Mouse (Mus musculus): ENCODE measurements around the gene Ift88. TPM values are rescaled to one million over a fixed set of nuclear protein-coding genes. Genes with fewer than 3 reads are reported as not detected.

Ift88 gene
- polyA plus RNA-seq (2014; fragmentation: Nextera tagmentation; extraction: Ambion mirVana), result 15.0 and 16.0 TPM in 2 replicates

GRCm38 (mm10) chr14:57423432-57424211 lies at the start of gene Ift88:
Gene Ift88, plus strand, starts transcription at chr14:57424062.
- peak within 1 kb of the TSS; percentile 48; the same call in 1 of the 2 replicates for H3K27ac ChIP-seq (ENCODE audit: low read depth)
- H3K9ac ChIP-seq, result peak within 1 kb of the TSS; percentile 72
- ATAC-seq (ENCODE audit: insufficient read depth) (peak; percentile 100), DNase-seq (peak; percentile 96)
- H3K4me2 ChIP-seq, result peak within 1 kb of the TSS; percentile 78
- no peak for TF ChIP-seq CTCF (IDR thresholded peaks at IDR 0.05; ENCODE audit: low read depth)
- WGBS, result 4% methylated on average over 42 of the region's 42 CpGs
- no peaks in the 10 kb centered on the region for H3K4me1 ChIP-seq (ENCODE audit: insufficient read depth)
- no peaks in the 10 kb centered on the region for H3K9me3 ChIP-seq (ENCODE audit: low read depth, low read length)
- no peaks in the 10 kb centered on the region for H3K27me3 ChIP-seq (ENCODE audit: insufficient read depth, low read length)
- peak within 1 kb of the TSS; percentile 84 for H3K4me3 ChIP-seq (ENCODE audit: low read depth, low read length)
- no peaks in the 10 kb centered on the region for H3K36me3 ChIP-seq (ENCODE audit: insufficient read depth)

GRCm38 (mm10) chr14:57375205-57375604 lies 48.7 kb upstream of the Ift88 start:
- Histone ChIP-seq H3K4me2 (no peak overlapping the region), H3K9ac (no peak overlapping the region), H3K4me3 (ENCODE audit: low read depth, low read length) (no peak overlapping the region), H3K27me3 (ENCODE audit: insufficient read depth, low read length) (no peaks in the 10 kb centered on the region), H3K36me3 (ENCODE audit: insufficient read depth) (no peaks in the 10 kb centered on the region), H3K27ac (ENCODE audit: low read depth) (no peak overlapping the region), H3K9me3 (ENCODE audit: low read depth, low read length) (no peaks in the 10 kb centered on the region), H3K4me1 (ENCODE audit: insufficient read depth) (no peaks in the 10 kb centered on the region)
- no peak for TF ChIP-seq CTCF (IDR thresholded peaks at IDR 0.05; ENCODE audit: low read depth)
- DNase-seq (no peak), ATAC-seq (ENCODE audit: insufficient read depth) (no peak)
- 67% methylated on average over 9 of the region's 9 CpGs for WGBS

GRCm38 (mm10) chr14:57376016-57376415 lies 47.8 kb upstream of the Ift88 start:
- Histone ChIP-seq H3K4me1 (ENCODE audit: insufficient read depth) (no peaks in the 10 kb centered on the region), H3K4me3 (ENCODE audit: low read depth, low read length) (no peak overlapping the region), H3K4me2 (no peak overlapping the region), H3K9me3 (ENCODE audit: low read depth, low read length) (no peaks in the 10 kb centered on the region), H3K27me3 (ENCODE audit: insufficient read depth, low read length) (no peaks in the 10 kb centered on the region), H3K9ac (no peak overlapping the region), H3K27ac (ENCODE audit: low read depth) (no peak overlapping the region), H3K36me3 (ENCODE audit: insufficient read depth) (no peaks in the 10 kb centered on the region)
- 67% methylated on average over 8 of the region's 8 CpGs for WGBS
- no peak for TF ChIP-seq CTCF (IDR thresholded peaks at IDR 0.05; ENCODE audit: low read depth)
- no peak for ATAC-seq (ENCODE audit: insufficient read depth)
- no peak for DNase-seq

DNA sequence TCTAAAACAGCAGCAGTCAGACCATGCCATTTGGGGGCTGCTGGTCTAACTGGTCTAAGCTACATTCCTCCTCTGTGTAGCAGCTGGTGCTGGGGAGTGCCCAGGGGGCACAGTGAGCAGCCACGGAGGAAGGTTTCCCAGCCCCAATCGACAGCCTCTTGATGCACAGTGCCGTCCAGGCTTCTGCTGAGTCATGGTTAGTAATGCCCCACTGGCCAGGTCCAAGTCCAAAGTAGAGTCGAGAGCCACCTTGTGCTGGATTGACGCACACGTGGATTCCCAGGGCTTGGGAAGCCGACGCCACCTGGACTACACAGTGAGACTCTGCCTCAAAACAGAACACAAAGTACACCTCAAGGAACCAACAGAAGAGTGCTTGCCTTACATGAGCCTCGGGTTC lies 46.9 kb upstream of the Ift88 start:
- ATAC-seq (ENCODE audit: insufficient read depth) (no peak), DNase-seq (no peak)
- no peak overlapping the region for H3K4me2 ChIP-seq
- H3K9ac ChIP-seq, result no peak overlapping the region
- H3K27me3 ChIP-seq (ENCODE audit: insufficient read depth, low read length), result no peaks in the 10 kb centered on the region
- no peak overlapping the region for H3K4me3 ChIP-seq (ENCODE audit: low read depth, low read length)
- TF ChIP-seq CTCF (IDR thresholded peaks at IDR 0.05; ENCODE audit: low read depth), result no peak
- no peaks in the 10 kb centered on the region for H3K9me3 ChIP-seq (ENCODE audit: low read depth, low read length)
- WGBS, result 74% methylated on average over 9 of the region's 9 CpGs
- H3K27ac ChIP-seq (ENCODE audit: low read depth), result no peak overlapping the region
- H3K36me3 ChIP-seq (ENCODE audit: insufficient read depth), result no peaks in the 10 kb centered on the region
- H3K4me1 ChIP-seq (ENCODE audit: insufficient read depth), result no peaks in the 10 kb centered on the region

- Histone ChIP-seq H3K4me3 (ENCODE audit: low read depth, low read length) (no peak overlapping the region), H3K36me3 (ENCODE audit: insufficient read depth) (no peaks in the 10 kb centered on the region), H3K27me3 (ENCODE audit: insufficient read depth, low read length) (no peaks in the 10 kb centered on the region), H3K4me1 (ENCODE audit: insufficient read depth) (no peaks in the 10 kb centered on the region), H3K9me3 (ENCODE audit: low read depth, low read length) (no peaks in the 10 kb centered on the region), H3K9ac (no peak overlapping the region), H3K4me2 (no peak overlapping the region), H3K27ac (ENCODE audit: low read depth) (no peak overlapping the region)
- 59% methylated on average over 5 of the region's 5 CpGs for WGBS
- DNase-seq (no peak), ATAC-seq (ENCODE audit: insufficient read depth) (no peak)
- TF ChIP-seq CTCF (IDR thresholded peaks at IDR 0.05; ENCODE audit: low read depth), result no peak
Observed at GRCm38 (mm10) chr14:57377531-57377930, 46.3 kb upstream of the Ift88 start.

GRCm38 (mm10) chr14:57385667-57386066 lies 38.2 kb upstream of the Ift88 start:
- no peak for TF ChIP-seq CTCF (IDR thresholded peaks at IDR 0.05; ENCODE audit: low read depth)
- ATAC-seq (ENCODE audit: insufficient read depth) (no peak), DNase-seq (no peak)
- 71% methylated on average over 5 of the region's 5 CpGs for WGBS
- H3K4me1 ChIP-seq (ENCODE audit: insufficient read depth), result no peaks in the 10 kb centered on the region
- H3K9ac ChIP-seq, result no peak overlapping the region
- no peaks in the 10 kb centered on the region for H3K27me3 ChIP-seq (ENCODE audit: insufficient read depth, low read length)
- no peaks in the 10 kb centered on the region for H3K9me3 ChIP-seq (ENCODE audit: low read depth, low read length)
- H3K36me3 ChIP-seq (ENCODE audit: insufficient read depth), result no peaks in the 10 kb centered on the region
- H3K4me2 ChIP-seq, result no peak overlapping the region
- H3K27ac ChIP-seq (ENCODE audit: low read depth), result no peak overlapping the region
- no peak overlapping the region for H3K4me3 ChIP-seq (ENCODE audit: low read depth, low read length)

- ATAC-seq (ENCODE audit: insufficient read depth) (no peak), DNase-seq (no peak)
- no peak overlapping the region for H3K27ac ChIP-seq (ENCODE audit: low read depth)
- no peak for TF ChIP-seq CTCF (IDR thresholded peaks at IDR 0.05; ENCODE audit: low read depth)
- WGBS, result 53% methylated on average over 14 of the region's 14 CpGs
- H3K4me2 ChIP-seq, result no peak overlapping the region
- no peaks in the 10 kb centered on the region for H3K4me1 ChIP-seq (ENCODE audit: insufficient read depth)
- no peaks in the 10 kb centered on the region for H3K9me3 ChIP-seq (ENCODE audit: low read depth, low read length)
- H3K36me3 ChIP-seq (ENCODE audit: insufficient read depth), result no peaks in the 10 kb centered on the region
- H3K27me3 ChIP-seq (ENCODE audit: insufficient read depth, low read length), result no peaks in the 10 kb centered on the region
- H3K9ac ChIP-seq, result no peak overlapping the region
- no peak overlapping the region for H3K4me3 ChIP-seq (ENCODE audit: low read depth, low read length)
Observed at GRCm38 (mm10) chr14:57386758-57387561, 36.9 kb upstream of the Ift88 start.

Data from lung, embryonic 14.5 days (tissue).